Mouse (Mus musculus) left cerebral cortex, adult 2 months (tissue): ENCODE results near the gene Sars. TPM values are rescaled to one million over a fixed set of nuclear protein-coding genes. Genes with fewer than 3 reads are reported as not detected.
A peak's percentile ranks its signal among the peaks of the same experiment; 100 is the strongest.

Experiments
- DNase-seq, 2 experiments: peaks; one replicate each; pipeline ENCODE4 v3.0.0; 2021 to 2022; ENCODE audit warnings: low spot score in 2 of 2, mixed read lengths in 1 of 2; ENCODE audit errors: extremely low spot score in 1 of 2
- H3K27ac ChIP-seq: fragments of 200-600 bp; 2 replicates; pipeline ENCODE4 v1.8.1; 2022
- H3K4me3 ChIP-seq: fragments of 200-600 bp; 2 replicates; pipeline ENCODE4 v1.8.1; 2022
- CTCF ChIP-seq: fragments of 200-600 bp; IDR thresholded peaks from 2 replicates; pipeline ENCODE4 v1.8.1; 2022; ENCODE audit warnings: antibody characterized with exemption, mild to moderate bottlenecking, moderate library complexity
- intact Hi-C: fragments of 180-260 bp; cut with DNase I; formaldehyde crosslinking; loops from one replicate; pipeline ENCODE4 v1.15.1; 2025
- long read RNA-seq, 2 experiments: library from polyadenylated mRNA; stranded (forward); transcript quantifications; one replicate each; pipeline ENCODE4 v2.0.0; 2021; ENCODE audit warnings: borderline mapping rate in 2 of 2
- total RNA-seq, 2 experiments: library from RNA; stranded (reverse); gene quantifications; 2 replicates each; pipeline ENCODE4 v1.2.3; 2021

The Sars gene
- total RNA-seq, result 100 to 1,000 TPM; 216 to 222 TPM
- long read RNA-seq, experiment 1, transcript Sars-202 (12 exons, 1,866 nt), result minor isoform, 23 of 186 reads
- long read RNA-seq, experiment 1, transcript Sars-201 (11 exons, 3,570 nt), result major isoform, 118 of 186 reads
- long read RNA-seq, experiment 1, partial matches to known transcripts, result 17 of 186 reads
- long read RNA-seq, experiment 1, other reads (novel, unspliced or antisense), result 28 of 186 reads
- long read RNA-seq, experiment 2, transcript Sars-202 (12 exons, 1,866 nt), result minor isoform, 18 of 132 reads
- long read RNA-seq, experiment 2, transcript Sars-201 (11 exons, 3,570 nt), result major isoform, 80 of 132 reads
- long read RNA-seq, experiment 2, partial matches to known transcripts, result 8 of 132 reads
- long read RNA-seq, experiment 2, other reads (novel, unspliced or antisense), result 26 of 132 reads

DNA sequence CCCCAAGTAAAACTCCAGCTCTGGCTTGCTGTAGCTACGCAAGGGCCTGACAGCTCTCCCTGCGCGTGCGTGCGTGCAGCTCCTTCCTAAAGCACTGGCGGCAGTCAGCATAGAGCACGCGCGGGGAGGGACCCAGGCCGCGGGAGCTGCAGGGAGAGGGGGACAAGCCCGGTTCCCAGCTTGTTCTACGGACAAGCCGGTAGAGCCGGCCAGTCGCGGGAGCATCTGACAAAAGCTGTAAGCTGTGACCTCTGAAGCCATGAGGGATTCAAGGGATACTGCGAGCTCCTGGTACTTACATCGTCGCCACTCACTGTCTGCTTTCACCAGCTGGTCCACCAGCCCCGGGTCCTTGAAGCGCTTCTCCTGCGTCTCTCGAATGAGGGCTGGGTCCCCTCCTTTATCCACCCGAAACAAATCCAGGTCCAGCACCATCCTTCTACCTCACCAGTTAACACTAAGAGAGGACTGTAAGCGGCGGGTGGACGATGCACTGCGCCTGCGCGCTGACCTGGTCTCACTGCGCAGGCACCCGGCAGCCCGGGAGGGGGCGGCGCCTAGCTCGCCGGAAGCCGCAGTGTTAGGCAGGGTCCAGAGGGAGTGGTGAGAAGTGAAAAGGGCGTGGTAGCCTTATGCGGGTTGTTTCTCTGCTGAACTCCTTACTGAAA lies at the start of gene Sars:
TSS of gene Sars (minus strand) at position 512 of the 668 bp plus-strand sequence.
- intact Hi-C loops, result loop anchor here (2.0 to 5.0 kb wide), 2 partner anchors 44 to 52 kb away; no protein-coding TSS in a partner anchor

DNA sequence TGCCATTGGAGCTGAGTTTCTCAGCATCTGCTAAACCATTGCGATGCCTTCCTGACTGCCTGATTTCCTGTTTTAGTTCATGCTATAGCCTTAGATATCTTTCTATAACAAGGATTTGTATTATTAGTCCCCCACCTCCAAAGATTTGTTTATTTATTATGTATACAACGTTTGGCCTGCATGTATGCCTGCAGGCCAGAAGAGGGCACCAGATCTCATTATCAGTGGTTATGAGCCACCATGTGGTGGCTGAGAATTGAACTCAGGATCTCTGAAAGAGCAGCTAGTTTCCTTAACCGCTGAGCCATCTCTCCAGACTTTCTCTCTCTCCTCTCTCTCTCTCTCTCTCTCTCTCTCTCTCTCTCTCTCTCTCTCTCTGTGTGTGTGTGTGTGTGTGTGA lies 45.0 kb upstream of the Sars start:
- TF ChIP-seq CTCF, result peak; percentile 40
- Histone ChIP-seq H3K4me3 (no peak overlapping the region), H3K27ac (no peak overlapping the region)
- DNase-seq, result no peak
- intact Hi-C loops, result no loop called here

More for the DNA sequence above, at the start of gene Sars:
- peak; percentile 60 for TF ChIP-seq CTCF
- DNase-seq, result peak; percentile 87 to 89
- Histone ChIP-seq H3K27ac (peak within 1 kb of the TSS; percentile 89), H3K4me3 (peak within 1 kb of the TSS; percentile 89)

DNA sequence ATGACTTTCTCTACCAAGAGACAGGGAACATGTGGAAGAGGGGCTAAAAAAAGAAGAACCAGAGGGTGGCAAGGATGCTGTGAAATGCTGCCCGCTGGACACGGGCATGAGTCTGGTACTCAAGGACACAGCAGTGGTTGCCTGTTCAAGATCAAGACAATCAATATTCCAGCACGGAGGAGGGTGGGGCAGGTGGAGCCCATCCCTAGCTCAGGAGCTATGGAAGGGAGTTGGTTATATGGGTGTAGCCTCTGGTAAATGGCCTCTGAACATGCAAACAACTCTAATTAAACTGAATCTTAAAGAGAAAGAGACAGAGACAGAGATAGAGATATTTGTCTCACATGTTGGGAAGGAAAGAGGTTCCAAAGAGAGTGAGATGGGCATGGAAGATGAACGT lies 39.7 kb upstream of the Sars start:
- H3K27ac ChIP-seq, result no peak overlapping the region
- no peak for DNase-seq
- intact Hi-C loops, result no loop called here
- TF ChIP-seq CTCF, result no peak
- H3K4me3 ChIP-seq, result no peak overlapping the region

DNA sequence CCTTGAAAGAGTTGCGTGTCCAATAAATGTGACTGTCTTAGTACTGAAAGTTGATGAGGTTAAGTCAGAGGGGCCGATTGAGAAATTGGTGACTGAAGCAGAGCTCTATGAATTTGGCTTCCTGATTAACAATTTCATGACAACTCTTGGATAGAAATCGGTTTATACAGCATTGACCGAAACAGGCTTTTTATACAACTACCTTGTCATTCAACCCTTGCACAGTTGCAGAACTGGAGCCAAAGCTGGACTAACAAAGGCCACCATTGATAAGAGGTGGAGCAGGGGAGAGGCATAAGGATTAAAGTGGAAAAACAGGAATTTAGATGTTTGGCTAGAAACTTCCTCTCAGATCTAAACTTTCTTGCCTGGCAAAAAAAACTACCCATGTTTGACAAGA lies 33.8 kb upstream of the Sars start:
- no peak overlapping the region for H3K27ac ChIP-seq
- intact Hi-C loops, result no loop called here
- no peak for DNase-seq
- no peak for TF ChIP-seq CTCF
- no peak overlapping the region for H3K4me3 ChIP-seq

- DNase-seq, result no peak
- Histone ChIP-seq H3K27ac (no peak overlapping the region), H3K4me3 (no peak overlapping the region)
- intact Hi-C loops, result no loop called here
- TF ChIP-seq CTCF, result no peak
Observed at GRCm38 (mm10) chr3:108476761-108477619, 32.0 kb upstream of the Sars start.

DNA sequence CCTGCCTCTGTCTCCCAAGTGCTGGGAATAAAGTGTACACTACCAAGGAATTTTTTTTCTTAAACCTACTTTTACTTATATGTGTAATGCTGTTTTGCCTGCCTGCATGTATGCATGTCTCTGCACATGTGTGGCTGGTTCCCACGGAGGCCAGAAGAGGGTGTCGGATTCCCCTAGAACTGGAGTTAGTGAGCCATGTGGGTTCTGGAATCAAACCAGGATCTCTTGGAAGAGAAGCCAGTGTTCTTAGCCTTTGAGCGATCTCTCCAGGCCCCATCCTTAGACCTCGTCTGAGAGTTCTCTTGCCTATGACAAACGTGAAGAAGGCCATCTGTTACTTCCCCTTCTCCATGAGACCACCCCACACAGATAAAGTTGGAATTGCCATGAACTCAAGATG lies 30.5 kb upstream of the Sars start:
- no peak overlapping the region for H3K27ac ChIP-seq
- no peak for TF ChIP-seq CTCF
- DNase-seq, result no peak
- H3K4me3 ChIP-seq, result no peak overlapping the region
- intact Hi-C loops, result no loop called here

- no peak for DNase-seq
- H3K27ac ChIP-seq, result no peak overlapping the region
- no peak overlapping the region for H3K4me3 ChIP-seq
- intact Hi-C loops, result no loop called here
- TF ChIP-seq CTCF, result no peak
Observed at GRCm38 (mm10) chr3:108474969-108475368, 30.0 kb upstream of the Sars start.

GRCm38 (mm10) chr3:108467760-108468159 lies 22.8 kb upstream of the Sars start:
- intact Hi-C loops, result loop anchor here (5.0 kb wide), 1 partner anchor 95 kb away; the partner anchor contains the start of gene Tmem167b
- no peak for TF ChIP-seq CTCF

GRCm38 (mm10) chr3:108466425-108466824 lies 21.4 kb upstream of the Sars start:
- intact Hi-C loops, result loop anchor here (5.0 kb wide), 1 partner anchor 96 kb away; the partner anchor contains the start of gene Tmem167b
- TF ChIP-seq CTCF, result peak; percentile 70
- H3K4me3 ChIP-seq, result no peak overlapping the region
- peak; percentile 46 to 50 for DNase-seq
- no peak overlapping the region for H3K27ac ChIP-seq

More at GRCm38 (mm10) chr3:108467760-108468159, 22.8 kb upstream of the Sars start:
- H3K4me3 ChIP-seq, result no peak overlapping the region
- DNase-seq, result no peak
- H3K27ac ChIP-seq, result no peak overlapping the region

DNA sequence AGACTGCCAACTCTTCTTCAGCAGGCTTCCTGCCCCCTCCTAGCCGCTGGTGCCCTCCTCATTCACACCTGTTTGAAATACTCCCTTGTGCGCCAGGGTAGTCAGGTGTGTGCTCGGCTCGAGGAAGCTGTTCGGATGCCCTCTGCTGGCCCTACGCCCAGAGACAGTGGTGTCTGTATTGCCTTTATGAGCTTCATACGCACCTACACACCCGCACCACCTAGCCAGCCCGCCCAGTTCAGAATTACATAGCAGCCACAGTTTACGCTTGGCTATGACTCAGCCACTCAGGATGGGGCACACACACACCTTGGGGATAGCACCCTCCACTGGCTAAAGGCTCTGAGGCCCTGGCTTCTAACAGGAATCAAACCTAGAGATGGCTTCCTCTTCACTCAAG lies 13.9 kb upstream of the Sars start:
- DNase-seq, result peak in 1 of 2 experiments; percentile 19
- TF ChIP-seq CTCF, result no peak; the same call in 1 of the 2 replicates
- Histone ChIP-seq H3K4me3 (no peak overlapping the region), H3K27ac (no peak overlapping the region)
- intact Hi-C loops, result no loop called here

DNA sequence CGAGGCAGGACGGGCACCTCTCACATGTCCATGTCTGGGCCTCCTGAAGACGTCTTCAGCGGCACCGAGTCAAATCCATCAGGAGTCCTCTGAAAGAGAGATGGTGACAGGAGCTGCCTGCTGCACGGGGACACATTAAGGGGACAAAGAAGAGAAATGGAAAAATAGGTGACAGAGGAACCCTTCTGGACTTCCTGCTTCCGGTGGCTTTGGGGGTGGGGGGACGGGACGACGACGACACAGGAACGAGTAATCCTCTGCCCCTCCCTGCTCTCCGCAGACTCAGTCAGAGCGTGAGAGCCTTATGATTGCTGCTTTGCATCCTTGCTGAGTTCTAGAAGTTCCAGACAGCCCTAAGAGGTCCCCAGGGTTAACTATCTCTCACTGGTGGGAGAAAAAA lies 13.4 kb upstream of the Sars start:
- DNase-seq, result no peak
- no peak overlapping the region for H3K27ac ChIP-seq
- intact Hi-C loops, result no loop called here
- TF ChIP-seq CTCF, result no peak
- no peak overlapping the region for H3K4me3 ChIP-seq
